Mouse (Mus musculus) limb, embryonic 15.5 days (tissue): Measurements from ENCODE around the gene Xlr5c. TPM values are rescaled to one million over a fixed set of nuclear protein-coding genes. Genes with fewer than 3 reads are reported as not detected.
"Not testable (repeated sequence)": the region's sequence is repeated elsewhere in the genome, so short reads cannot be mapped to it uniquely, and the experiment has no call there.

Experiments used
- ATAC-seq: fragments of 200-750 bp; cut with Nextera tagmentation; 2 replicates; pipeline ENCODE4 v1.8.0; 2017; ENCODE audit warnings: low read depth, moderate TSS enrichment; ENCODE audit not compliant: insufficient number of reproducible peaks, low FRiP score, low TSS enrichment
- H3K27ac ChIP-seq: fragments of 300-500 bp; sonication (generic); 2 replicates; pipeline ENCODE4 v1.5.1; 2015; ENCODE audit warnings: moderate library complexity, mild to moderate bottlenecking, inconsistent platforms
- H3K27me3 ChIP-seq: fragments of 300-500 bp; sonication (generic); 2 replicates; pipeline ENCODE4 v1.6.1; 2015; ENCODE audit warnings: inconsistent platforms
- H3K36me3 ChIP-seq: fragments of 300-500 bp; sonication (generic); 2 replicates; pipeline ENCODE4 v1.6.1; 2015; ENCODE audit warnings: inconsistent platforms
- H3K4me1 ChIP-seq: fragments of 300-500 bp; sonication (generic); 2 replicates; pipeline ENCODE4 v1.6.1; 2015; ENCODE audit warnings: inconsistent platforms
- H3K4me2 ChIP-seq: fragments of 300-500 bp; sonication (generic); 2 replicates; pipeline ENCODE4 v1.6.1; 2015; ENCODE audit warnings: mild to moderate bottlenecking, inconsistent platforms
- H3K4me3 ChIP-seq: fragments of 300-500 bp; sonication (generic); 2 replicates; pipeline ENCODE4 v1.5.1; 2015; ENCODE audit warnings: mild to moderate bottlenecking, inconsistent platforms
- H3K9ac ChIP-seq: fragments of 300-500 bp; sonication (generic); 2 replicates; pipeline ENCODE4 v1.6.1; 2015; ENCODE audit warnings: inconsistent platforms
- H3K9me3 ChIP-seq: fragments of 300-500 bp; sonication (generic); 2 replicates; pipeline ENCODE4 v1.6.1; 2016; ENCODE audit warnings: inconsistent platforms
- WGBS: fragments of 180-500 bp; shearing (Covaris S2); methylation state at CpG from one replicate; pipeline ENCODE4 v1.1.7; 2015; 5-methylcytosine and 5-hydroxymethylcytosine counted together
- polyA plus RNA-seq: library from polyadenylated mRNA; unstranded; fragments of >200 nt; fragmentation: Nextera tagmentation; extraction: Ambion mirVana; gene quantifications from 2 replicates; pipeline ENCODE4 v1.2.1, GENCODE M21; 2015

Gene Xlr5c
- polyA plus RNA-seq, 1 experiment from 2014 or later: not detected

- not testable (repeated sequence) for H3K9ac ChIP-seq, ATAC-seq, H3K9me3 ChIP-seq, H3K4me3 ChIP-seq, H3K4me2 ChIP-seq, H3K4me1 ChIP-seq, H3K27me3 ChIP-seq, H3K36me3 ChIP-seq, H3K27ac ChIP-seq
- WGBS: 84% methylated on average over 14 of the region's 14 CpGs
Measured at GRCm38 (mm10) chrX:73242821-73243325, 49.9 kb downstream of the Xlr5c start, which contains the start of gene Xlr4c. Gene Xlr4c, minus strand, starts transcription at chrX:73243130.

Other genes starting within 250 kb of the Xlr5c start
- gene Pnma3, start 228.2 kb downstream of the Xlr5c start, polyA plus RNA-seq: 0.07 and 0.17 TPM in 2 replicates
- gene Xlr4a, start 210.5 kb downstream of the Xlr5c start, polyA plus RNA-seq: 0.86 and 1.1 TPM in 2 replicates
- gene Xlr3a, start 195.9 kb downstream of the Xlr5c start, polyA plus RNA-seq: 2.1 and 2.5 TPM in 2 replicates
- 0.14 and 0.15 TPM in 2 replicates for gene Gm14685, start 175.9 kb downstream of the Xlr5c start, polyA plus RNA-seq
- not detected in 2 replicates for gene Xlr5b, start 144.2 kb downstream of the Xlr5c start, polyA plus RNA-seq
- not detected in 2 replicates for gene DXBay18, start 143.5 kb downstream of the Xlr5c start, polyA plus RNA-seq
- not detected in 2 replicates for gene Spin2d, start 116.0 kb downstream of the Xlr5c start, polyA plus RNA-seq
- gene Xlr3b, start 100.8 kb downstream of the Xlr5c start, polyA plus RNA-seq: 12.6 and 12.9 TPM in 2 replicates
- 0.52 and 1.0 TPM in 2 replicates for gene Xlr4b, start 78.6 kb downstream of the Xlr5c start, polyA plus RNA-seq
- 12.9 and 14.0 TPM in 2 replicates for gene F8a, start 64.7 kb downstream of the Xlr5c start, polyA plus RNA-seq
- gene Xlr4c, start 49.8 kb downstream of the Xlr5c start, polyA plus RNA-seq: 0.14 and 0.22 TPM in 2 replicates
- 0.37 TPM in 1 of 2 replicates, not detected in the other for gene Xlr3c, start 27.6 kb downstream of the Xlr5c start, polyA plus RNA-seq
- not detected in 2 replicates for gene Xlr5a, start within 50 bp of the Xlr5c start, polyA plus RNA-seq
- gene Gm45015, start 43.9 kb upstream of the Xlr5c start, polyA plus RNA-seq: not detected in 2 replicates
- 19.0 and 19.4 TPM in 2 replicates for gene Zfp275, start 49.6 kb upstream of the Xlr5c start, polyA plus RNA-seq
- not detected in 2 replicates for gene Gm18336, start 105.8 kb upstream of the Xlr5c start, polyA plus RNA-seq
- gene Zfp92, start 118.1 kb upstream of the Xlr5c start, polyA plus RNA-seq: 0.14 and 0.15 TPM in 2 replicates
- gene Trex2, start 142.4 kb upstream of the Xlr5c start, polyA plus RNA-seq: 12.5 and 18.3 TPM in 2 replicates
- gene Haus7, start 166.1 kb upstream of the Xlr5c start, polyA plus RNA-seq: 53.8 and 54.7 TPM in 2 replicates
- gene Bgn, start 190.6 kb upstream of the Xlr5c start, polyA plus RNA-seq: 243 and 288 TPM in 2 replicates
- 0.41 and 0.97 TPM in 2 replicates for gene Atp2b3, start 210.1 kb upstream of the Xlr5c start, polyA plus RNA-seq